9 mouse cellular contexts compared by ENCODE assay signal in genomic region chr12:105836196-105836595, GRCm38 (mm10). TPM values are rescaled to one million over a fixed set of nuclear protein-coding genes. Genes with fewer than 3 reads are reported as not detected.
DNase-seq lines count a peak whose midpoint lies in the region; ATAC-seq lines count a peak whose summit lies in the region.
"Had no signal": no experiment of that assay in that cellular context is flagged by ENCODE, and none has a peak within 500 bp of the region (broad histone marks: within the 10 kb centered on the region; RNA-seq: fewer than 3 reads in every experiment).

No protein-coding gene starts in this region.

- no peaks in the 10 kb centered on the region for H3K9me3 ChIP-seq in heart, embryonic 12.5 days (replicated peaks)
- no peaks in the 10 kb centered on the region for H3K9me3 ChIP-seq in midbrain, embryonic 10.5 days (replicated peaks)

- ATAC-seq in heart, embryonic 12.5 days (ENCODE audit: insufficient number of reproducible peaks, low FRiP score), result no peak

- intact Hi-C loops in heart, postnatal 10 days (cut with DNase I), result no loop called here

- H3K4me2 ChIP-seq in heart, embryonic 12.5 days, result no peak overlapping the region

- no peak overlapping the region for H3K9ac ChIP-seq in heart, embryonic 12.5 days

- DNase-seq in heart, postnatal 10 days, result peak; percentile 26 to 57
- peak; percentile 32 for DNase-seq in thymus, postnatal 0 days (ENCODE audit: low spot score)
- no peak for DNase-seq in thymus, postnatal 36 days
- DNase-seq in embryo, embryonic 11 days, result peak; percentile 57
- DNase-seq in lung, postnatal 25 days (ENCODE audit: low spot score), result peak; percentile 33
- DNase-seq in natural killer cell, adult 2 months (ENCODE audit: low spot score in 2 of 2), result no peak
- no peak for DNase-seq in midbrain, embryonic 10.5 days (ENCODE audit: low spot score)

- WGBS in heart, embryonic 12.5 days, result 85% methylated on average over 2 of the region's 2 CpGs
- WGBS in midbrain, embryonic 10.5 days, result 94% methylated on average over 2 of the region's 2 CpGs

- H3K36me3 ChIP-seq in heart, embryonic 12.5 days, result peaks cover 73% of the 10 kb centered on the region
- peaks cover 100% of the 10 kb centered on the region for H3K36me3 ChIP-seq in midbrain, embryonic 10.5 days

- H3K27me3 ChIP-seq in heart, embryonic 12.5 days (replicated peaks), result no peaks in the 10 kb centered on the region
- no peaks in the 10 kb centered on the region for H3K27me3 ChIP-seq in midbrain, embryonic 10.5 days (ENCODE audit: low read depth, poor library complexity, severe bottlenecking)

- no peak overlapping the region for H3K27ac ChIP-seq in heart, embryonic 12.5 days (ENCODE audit: poor library complexity, severe bottlenecking)
- H3K27ac ChIP-seq in midbrain, embryonic 10.5 days (replicated peaks), result no peak overlapping the region

- H3K4me1 ChIP-seq in heart, embryonic 12.5 days (replicated peaks), result no peaks in the 10 kb centered on the region
- H3K4me1 ChIP-seq in midbrain, embryonic 10.5 days, result no peaks in the 10 kb centered on the region

- no peak overlapping the region for H3K4me3 ChIP-seq in heart, embryonic 12.5 days
- H3K4me3 ChIP-seq in midbrain, embryonic 10.5 days, result no peak overlapping the region
- H3K4me3 ChIP-seq: myocyte had no signal

RNA-seq across cellular contexts. Expression of gene Papola, which starts 51.7 kb away (rescaled TPM):
- total RNA-seq in heart, postnatal 10 days (2021), result 100 to 1,000 TPM; 144 to 156 TPM
- polyA plus RNA-seq in heart, embryonic 12.5 days (2016; fragmentation: Nextera tagmentation; extraction: Ambion mirVana), result 198 and 206 TPM in 2 replicates
- 207 and 226 TPM in 2 replicates for polyA plus RNA-seq in thymus, postnatal 0 days (2015; fragmentation: Nextera tagmentation; extraction: Ambion mirVana)
- polyA plus RNA-seq in midbrain, embryonic 10.5 days (2016; fragmentation: Nextera tagmentation; extraction: Ambion mirVana), result 296 and 299 TPM in 2 replicates

Comparison
In these comparisons a context has a peak if more than half of its experiments do, and no peak if none do; other contexts are left out.
1. DNase-seq: peak in heart, postnatal 10 days (2 of 2), thymus, postnatal 0 days (single experiment), embryo, embryonic 11 days (single experiment) and lung, postnatal 25 days (single experiment); none in thymus, postnatal 36 days (0 of 2), natural killer cell, adult 2 months (0 of 2) and midbrain, embryonic 10.5 days (single experiment).